Mouse (Mus musculus) hindbrain, embryonic 12.5 days (tissue): Measurements from ENCODE around the gene Zfp109. TPM values are rescaled to one million over a fixed set of nuclear protein-coding genes. Genes with fewer than 3 reads are reported as not detected.
"Not testable (repeated sequence)": the region's sequence is repeated elsewhere in the genome, so short reads cannot be mapped to it uniquely, and the experiment has no call there.

Source experiments
- ATAC-seq: fragments of 200-750 bp; cut with Nextera tagmentation; 2 replicates; pipeline ENCODE4 v1.8.0; 2017; ENCODE audit warnings: moderate TSS enrichment; ENCODE audit not compliant: low FRiP score
- H3K27ac ChIP-seq: fragments of 300-500 bp; sonication (generic); 2 replicates; pipeline ENCODE4 v1.5.1; 2016; ENCODE audit warnings: mild to moderate bottlenecking
- H3K27me3 ChIP-seq: fragments of 300-500 bp; sonication (generic); 2 replicates; pipeline ENCODE4 v1.6.1; 2016; ENCODE audit warnings: mild to moderate bottlenecking
- H3K36me3 ChIP-seq: fragments of 300-500 bp; sonication (generic); 2 replicates; pipeline ENCODE4 v1.6.1; 2016; ENCODE audit warnings: mild to moderate bottlenecking
- H3K4me1 ChIP-seq: fragments of 300-500 bp; sonication (generic); 2 replicates; pipeline ENCODE4 v1.6.1; 2016
- H3K4me2 ChIP-seq: fragments of 300-500 bp; sonication (generic); replicated peaks from 2 replicates; pipeline ENCODE4 v1.6.1; 2016; ENCODE audit warnings: mild to moderate bottlenecking
- H3K4me3 ChIP-seq: fragments of 300-500 bp; sonication (generic); 2 replicates; pipeline ENCODE4 v1.5.1; 2016; ENCODE audit warnings: mild to moderate bottlenecking
- H3K9ac ChIP-seq: fragments of 300-500 bp; sonication (generic); 2 replicates; pipeline ENCODE4 v1.6.1; 2016; ENCODE audit warnings: mild to moderate bottlenecking, moderate library complexity
- H3K9me3 ChIP-seq: fragments of 300-500 bp; sonication (generic); replicated peaks from 2 replicates; pipeline ENCODE4 v1.6.1; 2016; ENCODE audit warnings: mild to moderate bottlenecking
- WGBS: fragments of 180-500 bp; shearing (Covaris S2); methylation state at CpG from one replicate; pipeline ENCODE4 v1.1.7; 2016; 5-methylcytosine and 5-hydroxymethylcytosine counted together
- polyA plus RNA-seq: library from polyadenylated mRNA; unstranded; fragments of >200 nt; fragmentation: Nextera tagmentation; extraction: Ambion mirVana; gene quantifications from 2 replicates; pipeline ENCODE4 v1.2.1, GENCODE M21; 2016

The Zfp109 gene
- 4.9 and 5.5 TPM in 2 replicates for polyA plus RNA-seq

- Histone ChIP-seq H3K9me3 (no peaks in the 10 kb centered on the region), H3K27ac (no peak within 1 kb of the TSS), H3K36me3 (peaks cover 13% of the 10 kb centered on the region; the same call in 1 of the 2 replicates), H3K9ac (peak within 1 kb of the TSS; percentile 73), H3K27me3 (peaks cover 2% of the 10 kb centered on the region; the same call in 1 of the 2 replicates), H3K4me1 (peaks cover 7% of the 10 kb centered on the region), H3K4me2 (peak within 1 kb of the TSS; percentile 62), H3K4me3 (peak within 1 kb of the TSS; percentile 68)
- WGBS, result 6% methylated on average over 28 of the region's 28 CpGs
- peak; percentile 86 for ATAC-seq
Observed at GRCm38 (mm10) chr7:24237040-24237791, at the start of gene Zfp109. Gene Zfp109 (minus strand): TSS chr7:24237560.

- Histone ChIP-seq H3K4me2 (no peak overlapping the region), H3K4me1 (no peaks in the 10 kb centered on the region), H3K4me3 (no peak overlapping the region), H3K9ac (no peak overlapping the region), H3K27me3 (no peaks in the 10 kb centered on the region), H3K36me3 (peaks cover 48% of the 10 kb centered on the region), H3K9me3 (no peaks in the 10 kb centered on the region), H3K27ac (no peak overlapping the region)
- no peak for ATAC-seq
- WGBS, result 75% methylated on average over 4 of the region's 4 CpGs
Observed at GRCm38 (mm10) chr7:24286916-24287315, 49.6 kb upstream of the Zfp109 start.

- 48% methylated on average over 4 of the region's 4 CpGs for WGBS
- Histone ChIP-seq H3K4me1 (no peaks in the 10 kb centered on the region), H3K4me2 (no peak overlapping the region)
Observed at GRCm38 (mm10) chr7:24286090-24286489, 48.7 kb upstream of the Zfp109 start.

GRCm38 (mm10) chr7:24280858-24281145, 43.4 kb upstream of the Zfp109 start:
- Histone ChIP-seq H3K4me2 (no peak overlapping the region), H3K27me3 (no peaks in the 10 kb centered on the region), H3K4me1 (no peaks in the 10 kb centered on the region), H3K27ac (no peak overlapping the region), H3K9ac (no peak overlapping the region), H3K36me3 (peaks cover 16% of the 10 kb centered on the region), H3K9me3 (no peaks in the 10 kb centered on the region), H3K4me3 (no peak overlapping the region)
- no peak for ATAC-seq
- WGBS, result 57% methylated on average over 4 of the region's 4 CpGs

More at GRCm38 (mm10) chr7:24286090-24286489, 48.7 kb upstream of the Zfp109 start:
- Histone ChIP-seq H3K9me3 (no peaks in the 10 kb centered on the region), H3K36me3 (peaks cover 39% of the 10 kb centered on the region), H3K27ac (no peak overlapping the region), H3K27me3 (no peaks in the 10 kb centered on the region), H3K4me3 (no peak overlapping the region), H3K9ac (no peak overlapping the region)
- ATAC-seq, result no peak

- Histone ChIP-seq H3K36me3 (peaks cover 21% of the 10 kb centered on the region), H3K27ac (no peak overlapping the region), H3K27me3 (no peaks in the 10 kb centered on the region), H3K4me1 (no peaks in the 10 kb centered on the region), H3K9me3 (no peaks in the 10 kb centered on the region), H3K4me3 (no peak overlapping the region), H3K4me2 (no peak overlapping the region), H3K9ac (no peak overlapping the region)
- WGBS, result 58% methylated on average over 10 of the region's 10 CpGs
- no peak for ATAC-seq
Observed at GRCm38 (mm10) chr7:24280031-24280857, 42.9 kb upstream of the Zfp109 start.

GRCm38 (mm10) chr7:24278771-24279170, 41.4 kb upstream of the Zfp109 start:
- H3K9me3 ChIP-seq, H3K9ac ChIP-seq, H3K4me3 ChIP-seq, H3K27me3 ChIP-seq, ATAC-seq, H3K4me1 ChIP-seq, H3K4me2 ChIP-seq, H3K27ac ChIP-seq: not testable (repeated sequence)
- H3K36me3 ChIP-seq, result peaks cover 36% of the 10 kb centered on the region
- 88% methylated on average over 3 of the region's 3 CpGs for WGBS

- no peak for ATAC-seq
- Histone ChIP-seq H3K4me1 (0 out of 2 replicates have a peak, but pooled peaks cover 5% of the 10 kb centered on the region), H3K9ac (no peak overlapping the region), H3K27me3 (no peaks in the 10 kb centered on the region), H3K27ac (no peak overlapping the region), H3K4me3 (no peak overlapping the region), H3K9me3 (no peaks in the 10 kb centered on the region), H3K36me3 (peaks cover 41% of the 10 kb centered on the region), H3K4me2 (no peak overlapping the region)
- 92% methylated on average over 4 of the region's 4 CpGs for WGBS
Observed at GRCm38 (mm10) chr7:24274456-24274855, 37.1 kb upstream of the Zfp109 start.

- H3K4me1 ChIP-seq, result 0 out of 2 replicates have a peak, but pooled peaks cover 5% of the 10 kb centered on the region
- no peak overlapping the region for H3K4me2 ChIP-seq
- peaks cover 28% of the 10 kb centered on the region for H3K36me3 ChIP-seq
- no peaks in the 10 kb centered on the region for H3K27me3 ChIP-seq
- WGBS, result 92% methylated on average over 6 of the region's 6 CpGs
- no peak overlapping the region for H3K27ac ChIP-seq
- no peak for ATAC-seq
- H3K9ac ChIP-seq, result no peak overlapping the region
- H3K4me3 ChIP-seq, result no peak overlapping the region
- H3K9me3 ChIP-seq, result no peaks in the 10 kb centered on the region
Observed at GRCm38 (mm10) chr7:24271191-24271590, 33.8 kb upstream of the Zfp109 start.

GRCm38 (mm10) chr7:24270288-24270672, 32.9 kb upstream of the Zfp109 start, which contains the start of gene Zfp93:
Gene Zfp93 (plus strand): TSS chr7:24270420.
- Histone ChIP-seq H3K4me3 (peak within 1 kb of the TSS; percentile 56), H3K27me3 (no peaks in the 10 kb centered on the region), H3K9me3 (no peaks in the 10 kb centered on the region), H3K4me1 (0 out of 2 replicates have a peak, but pooled peaks cover 5% of the 10 kb centered on the region), H3K27ac (peak within 1 kb of the TSS; percentile 80), H3K4me2 (peak within 1 kb of the TSS; percentile 77), H3K36me3 (peaks cover 20% of the 10 kb centered on the region), H3K9ac (peak within 1 kb of the TSS; percentile 78)
- under 1% methylated on average over 12 of the region's 12 CpGs for WGBS
- ATAC-seq, result peak; percentile 93

GRCm38 (mm10) chr7:24269667-24270287, 32.4 kb upstream of the Zfp109 start:
- Histone ChIP-seq H3K9me3 (no peaks in the 10 kb centered on the region), H3K27me3 (no peaks in the 10 kb centered on the region), H3K4me3 (peak overlapping the region; percentile 56), H3K9ac (peak overlapping the region; percentile 78), H3K36me3 (peaks cover 15% of the 10 kb centered on the region), H3K27ac (peak overlapping the region; percentile 80; the same call in 1 of the 2 replicates), H3K4me2 (peak overlapping the region; percentile 77), H3K4me1 (0 out of 2 replicates have a peak, but pooled peaks cover 5% of the 10 kb centered on the region)
- 33% methylated on average over 7 of the region's 7 CpGs for WGBS
- ATAC-seq, result peak; percentile 77

- peak; percentile 17; the same call in 1 of the 2 replicates for ATAC-seq
- Histone ChIP-seq H3K27ac (no peak overlapping the region), H3K36me3 (peaks cover 9% of the 10 kb centered on the region), H3K9ac (no peak overlapping the region), H3K9me3 (no peaks in the 10 kb centered on the region), H3K4me1 (0 out of 2 replicates have a peak, but pooled peaks cover 5% of the 10 kb centered on the region), H3K4me3 (no peak overlapping the region), H3K27me3 (no peaks in the 10 kb centered on the region), H3K4me2 (no peak overlapping the region)
- 84% methylated on average over 3 of the region's 3 CpGs for WGBS
Observed at GRCm38 (mm10) chr7:24269256-24269655, 31.9 kb upstream of the Zfp109 start.
